Mouse (Mus musculus) stomach, postnatal 0 days (tissue): Measurements from ENCODE around the gene Gtf2f2.

Experiments used
- CTCF ChIP-seq: IDR thresholded peaks from 2 replicates; pipeline ENCODE4 v1.5.1; 2016; ENCODE audit warnings: antibody characterized with exemption, low read depth, mild to moderate bottlenecking, moderate library complexity
- EP300 ChIP-seq: optimal IDR thresholded peaks from 2 replicates; pipeline ENCODE3; 2016; ENCODE audit warnings: antibody characterized with exemption

DNA sequence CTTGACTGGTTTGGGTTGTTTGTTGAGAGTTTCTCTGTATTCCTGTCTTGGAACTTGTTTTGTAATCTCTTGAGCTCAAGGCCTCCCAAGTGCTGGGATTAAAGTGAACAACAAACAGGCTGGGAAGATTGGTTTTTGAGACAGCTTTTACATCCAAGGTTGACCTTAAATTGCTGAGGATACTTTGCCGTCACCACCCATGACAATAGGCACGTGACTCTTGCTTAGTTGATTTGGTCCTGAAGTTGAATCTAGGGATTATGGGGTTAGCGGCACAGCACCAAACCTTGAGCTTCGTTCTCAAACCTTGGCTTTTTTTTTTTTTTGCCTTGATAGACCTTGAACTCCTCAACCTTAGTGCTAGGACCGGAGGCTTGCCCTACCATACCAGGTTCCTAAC lies 161.4 kb downstream of the Gtf2f2 start:
- TF ChIP-seq CTCF (no peak), EP300 (no peak)
